Mouse (Mus musculus) testis, adult 2 months (tissue): ENCODE data around the gene Ccdc146.

ENCODE experiments used
- CTCF ChIP-seq: fragments of 200-500 bp; IDR thresholded peaks from 2 replicates; pipeline ENCODE4 v1.5.1; 2012; ENCODE audit warnings: low read depth, mild to moderate bottlenecking, inconsistent platforms, low read length, moderate library complexity; ENCODE audit not compliant: control insufficient read depth, insufficient read depth, insufficient replicate concordance
- POLR2A ChIP-seq: fragments of 200-500 bp; IDR thresholded peaks from 2 replicates; pipeline ENCODE4 v1.6.1; 2012; ENCODE audit warnings: low read depth, mild to moderate bottlenecking, inconsistent platforms, low read length, moderate library complexity; ENCODE audit not compliant: control insufficient read depth

- no peak for TF ChIP-seq POLR2A
- no peak for TF ChIP-seq CTCF
Measured at GRCm38 (mm10) chr5:21263202-21264055, 161.0 kb downstream of the Ccdc146 start.
